Mouse (Mus musculus) gastrocnemius, postnatal 36 days (tissue): ENCODE measurements at regions not wholly inside any gene's neighbourhood (a gene's known extent, or its start where the extent isn't known, plus 50 kb on each side); places are given as distances from the start of the nearest gene placed in this dataset.

Source experiments
- DNase-seq, 2 experiments: peaks; one replicate each; pipeline ENCODE4 v3.0.0; 2022
- intact Hi-C: fragments of 180-260 bp; cut with DNase I; formaldehyde crosslinking; loops from one replicate; pipeline ENCODE4 v1.15.1; 2025

- intact Hi-C loops: no loop called here
- DNase-seq: no peak
These were observed 112.6 kb upstream of the 4933415F23Rik start for GRCm38 (mm10) chr1:23214462-23215158.

- DNase-seq: no peak
- intact Hi-C loops: no loop called here
These were observed 105.8 kb upstream of the 4933415F23Rik start for GRCm38 (mm10) chr1:23207843-23208242.

GRCm38 (mm10) chr1:23207024-23207423 lies 105.0 kb upstream of the 4933415F23Rik start:
- intact Hi-C loops: no loop called here

GRCm38 (mm10) chr1:23202511-23203435 lies 100.7 kb upstream of the 4933415F23Rik start:
- no peak for DNase-seq
- intact Hi-C loops: no loop called here

More at GRCm38 (mm10) chr1:23207024-23207423, 105.0 kb upstream of the 4933415F23Rik start:
- DNase-seq: no peak

GRCm38 (mm10) chr1:23200460-23200859 lies 98.4 kb upstream of the 4933415F23Rik start:
- DNase-seq: no peak
- intact Hi-C loops: no loop called here

- intact Hi-C loops: no loop called here
- no peak for DNase-seq
These were observed 88.4 kb upstream of the 4933415F23Rik start for GRCm38 (mm10) chr1:23190316-23191005.

GRCm38 (mm10) chr1:23189790-23190189 lies 87.7 kb upstream of the 4933415F23Rik start:
- no peak for DNase-seq
- intact Hi-C loops: no loop called here

GRCm38 (mm10) chr1:23188216-23188615 lies 86.2 kb upstream of the 4933415F23Rik start:
- intact Hi-C loops: no loop called here
- DNase-seq: no peak

- intact Hi-C loops: no loop called here
- DNase-seq: no peak
These were observed 85.6 kb upstream of the 4933415F23Rik start for GRCm38 (mm10) chr1:23187446-23188206.

GRCm38 (mm10) chr1:23184728-23185127 lies 82.7 kb upstream of the 4933415F23Rik start:
- DNase-seq: no peak
- intact Hi-C loops: no loop called here

GRCm38 (mm10) chr1:23182541-23182940 lies 80.5 kb upstream of the 4933415F23Rik start:
- intact Hi-C loops: no loop called here
- no peak for DNase-seq

GRCm38 (mm10) chr1:23178335-23178974 lies 76.4 kb upstream of the 4933415F23Rik start:
- DNase-seq: no peak
- intact Hi-C loops: no loop called here

GRCm38 (mm10) chr1:23174022-23174421 lies 72.0 kb upstream of the 4933415F23Rik start:
- intact Hi-C loops: no loop called here
- DNase-seq: no peak

- intact Hi-C loops: no loop called here
- no peak for DNase-seq
These were observed 71.2 kb upstream of the 4933415F23Rik start for GRCm38 (mm10) chr1:23173054-23173802.

GRCm38 (mm10) chr1:23171336-23171735 lies 69.3 kb upstream of the 4933415F23Rik start:
- DNase-seq: no peak
- intact Hi-C loops: no loop called here

- intact Hi-C loops: no loop called here
These were observed 68.7 kb upstream of the 4933415F23Rik start for GRCm38 (mm10) chr1:23170711-23171110.

GRCm38 (mm10) chr1:23168504-23168903 lies 66.5 kb upstream of the 4933415F23Rik start:
- intact Hi-C loops: no loop called here
- no peak for DNase-seq

More at GRCm38 (mm10) chr1:23170711-23171110, 68.7 kb upstream of the 4933415F23Rik start:
- no peak for DNase-seq

- DNase-seq: no peak
- intact Hi-C loops: no loop called here
These were observed 61.4 kb upstream of the 4933415F23Rik start for GRCm38 (mm10) chr1:23163371-23163935.

- intact Hi-C loops: no loop called here
- DNase-seq: no peak
These were observed 60.7 kb upstream of the 4933415F23Rik start for GRCm38 (mm10) chr1:23162766-23163165.
